ENCODE assay signal across 1 mouse cellular context in genomic region chr9:50497536-50497935, GRCm38 (mm10).
TF ChIP-seq lines count a peak whose summit lies in the region.

No protein-coding gene starts in this region.

TF ChIP-seq in MEL, 35 proteins besides CTCF, POLR2A, EP300 and RAD21 (continued from another document):
- TF ChIP-seq NRF1 (IDR thresholded peaks at IDR 0.05; ENCODE audit: insufficient read depth, low read depth, low read length, poor library complexity, severe bottlenecking), result no peak
- no peak for TF ChIP-seq HCFC1 (IDR thresholded peaks at IDR 0.05; ENCODE audit: low read depth, low read length)
- TF ChIP-seq SIN3A (IDR thresholded peaks at IDR 0.05; ENCODE audit: low read length), result no peak
